Mouse (Mus musculus) embryonic fibroblast, embryonic 13.5 days (primary cell): Measurements from ENCODE around the gene Pdpr.

Experiments used
- CTCF ChIP-seq: IDR thresholded peaks from 2 replicates; pipeline ENCODE4 v1.5.1; 2011; ENCODE audit warnings: mild to moderate bottlenecking, control low read depth, low read length, moderate library complexity, borderline replicate concordance; ENCODE audit not compliant: insufficient read depth
- POLR2A ChIP-seq: IDR thresholded peaks from 2 replicates; pipeline ENCODE4 v1.6.1; 2011; ENCODE audit warnings: low read depth, mild to moderate bottlenecking, control low read depth, low read length, moderate library complexity

- TF ChIP-seq CTCF = no peak
- no peak for TF ChIP-seq POLR2A
Observed at GRCm38 (mm10) chr8:111056691-111057293, 37.6 kb upstream of the Pdpr start.
